Mouse (Mus musculus) C2C12 (cell line): ENCODE measurements around the gene Ak8.

Experiments
- CEBPB ChIP-seq: IDR thresholded peaks from one replicate; pipeline ENCODE4 v1.6.1; 2011; ENCODE audit warnings: low read depth, mild to moderate bottlenecking, control low read depth, moderate library complexity
- CTCF ChIP-seq: IDR thresholded peaks from one replicate; pipeline ENCODE4 v1.5.1; 2011; ENCODE audit not compliant: control insufficient read depth, insufficient read depth, insufficient read length
- FOSL1 ChIP-seq: IDR thresholded peaks from one replicate; pipeline ENCODE4 v1.8.0; 2011; ENCODE audit warnings: mild to moderate bottlenecking, low read length; ENCODE audit not compliant: poor library complexity, insufficient read depth, severe bottlenecking
- MAX ChIP-seq: IDR thresholded peaks from one replicate; pipeline ENCODE4 v1.6.1; 2011; ENCODE audit warnings: mild to moderate bottlenecking, control low read depth
- MYOD1 ChIP-seq: IDR thresholded peaks from one replicate; pipeline ENCODE4 v1.6.1; 2011; ENCODE audit warnings: low read depth; ENCODE audit not compliant: control insufficient read depth, insufficient read length
- MYOG ChIP-seq: IDR thresholded peaks from one replicate; pipeline ENCODE4 v1.6.1; 2011; ENCODE audit not compliant: control insufficient read depth, insufficient read length; ENCODE audit errors: extremely low read depth
- USF1 ChIP-seq: IDR thresholded peaks from one replicate; pipeline ENCODE4 v1.6.1; 2011; ENCODE audit warnings: low read depth, mild to moderate bottlenecking, control low read depth, moderate library complexity

DNA sequence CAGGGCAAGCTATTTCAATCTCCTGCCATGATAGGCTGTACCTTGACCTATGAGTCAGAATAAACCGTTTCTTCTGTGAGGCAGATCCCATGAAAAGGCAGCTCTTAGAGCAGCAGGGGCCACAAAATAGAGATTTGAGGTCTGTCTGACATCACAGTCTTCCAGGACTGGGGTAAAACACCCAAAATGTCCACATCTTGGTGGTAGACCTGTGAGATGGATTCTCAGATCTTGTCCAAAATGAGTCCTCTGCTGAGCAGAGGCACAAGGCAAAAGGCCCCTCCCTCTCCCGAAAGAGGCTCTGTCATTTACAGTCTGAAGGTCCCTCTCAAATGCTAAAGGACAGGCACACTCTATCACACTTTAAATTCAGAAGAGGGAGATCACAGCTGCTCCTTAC, 47.7 kb downstream of the Ak8 start:
- TF ChIP-seq USF1 (no peak), CTCF (no peak), MYOD1 (no peak), CEBPB (no peak), MYOG (no peak), FOSL1 (no peak), MAX (no peak)
